Comparison of ENCODE assay signal across 11 mouse cellular contexts in the genomic region with DNA sequence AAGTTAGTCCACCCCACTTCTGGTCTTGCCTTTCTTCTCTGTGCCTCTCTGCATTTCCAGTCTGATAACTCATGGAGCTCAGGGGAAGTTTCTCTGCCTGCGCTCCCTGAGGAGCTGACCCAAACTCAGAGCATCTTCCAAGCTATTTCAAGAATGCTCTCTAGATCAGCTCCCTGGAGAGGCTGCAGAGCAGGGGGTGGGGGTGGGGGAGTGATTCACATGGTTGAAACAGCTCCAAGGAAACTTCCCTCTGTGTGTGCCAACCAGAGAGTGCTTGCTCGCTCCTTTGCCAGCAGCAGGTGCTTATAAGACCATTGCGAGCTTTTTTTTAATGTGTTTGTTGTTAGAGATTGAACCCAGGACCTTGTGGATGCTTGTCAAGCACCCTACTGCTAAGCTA.
A peak's percentile ranks its signal among the peaks of the same experiment; 100 is the strongest.
DNase-seq lines count a peak whose midpoint lies in the region; ATAC-seq and TF ChIP-seq lines count a peak whose summit lies in the region.
"Had no signal": no experiment of that assay in that cellular context is flagged by ENCODE, and none has a peak within 500 bp of the region (broad histone marks: within the 10 kb centered on the region; RNA-seq: fewer than 3 reads in every experiment).

No protein-coding gene starts in this region.

- no peaks in the 10 kb centered on the region for H3K36me3 ChIP-seq in kidney, adult 2 months (ENCODE audit: control insufficient read depth, insufficient read depth, low read length)
- H3K36me3 ChIP-seq in kidney, embryonic 16.5 days (ENCODE audit: insufficient read depth, low read length), result no peaks in the 10 kb centered on the region
- H3K36me3 ChIP-seq: embryonic facial prominence, embryonic 13.5 days; hindbrain, embryonic 15.5 days; limb, embryonic 15.5 days had no signal

- H3K9me3 ChIP-seq in kidney, embryonic 16.5 days (ENCODE audit: low read length), result no peaks in the 10 kb centered on the region
- H3K9me3 ChIP-seq: embryonic facial prominence, embryonic 13.5 days; hindbrain, embryonic 15.5 days; limb, embryonic 15.5 days had no signal

- TF ChIP-seq CTCF in kidney, adult 2 months (conservative IDR thresholded peaks at IDR 0.05; ENCODE audit: insufficient read depth, insufficient read length, low read depth, low read length), result no peak

- peak; percentile 9 for DNase-seq in adrenal gland, adult 2 months
- DNase-seq in adrenal gland, adult 8-10 months, result no peak
- DNase-seq in kidney, adult 2 months, result peak; percentile 2
- peak; percentile 3 to 10 for DNase-seq in adrenal gland, postnatal 36 days
- peak; percentile 2 for DNase-seq in lung, postnatal 25 days (ENCODE audit: low spot score)
- no peak for DNase-seq in spleen, postnatal 4 days (ENCODE audit: low spot score in 2 of 2)
- DNase-seq in thymus, postnatal 10 days (ENCODE audit: low spot score in 2 of 2), result no peak

- WGBS in kidney, adult 2 months, result 56% methylated on average over 3 of the region's 3 CpGs
- WGBS in kidney, embryonic 16.5 days, result 49% methylated on average over 3 of the region's 3 CpGs

- no peak for ATAC-seq in kidney, embryonic 16.5 days (ENCODE audit: low FRiP score, low TSS enrichment)

- H3K4me3 ChIP-seq in kidney, adult 2 months (ENCODE audit: insufficient read depth, low read depth, low read length), result no peak overlapping the region
- H3K4me3 ChIP-seq in kidney, embryonic 16.5 days (ENCODE audit: low read length), result no peak overlapping the region
- H3K4me3 ChIP-seq: embryonic facial prominence, embryonic 13.5 days; hindbrain, embryonic 15.5 days; limb, embryonic 15.5 days had no signal

- H3K9ac ChIP-seq in kidney, embryonic 16.5 days (replicated peaks; ENCODE audit: low read length), result no peak overlapping the region
- H3K9ac ChIP-seq: embryonic facial prominence, embryonic 13.5 days; hindbrain, embryonic 15.5 days; limb, embryonic 15.5 days had no signal

- H3K4me2 ChIP-seq in kidney, embryonic 16.5 days (replicated peaks; ENCODE audit: low read depth, low read length), result no peak overlapping the region
- H3K4me2 ChIP-seq: embryonic facial prominence, embryonic 13.5 days; hindbrain, embryonic 15.5 days; limb, embryonic 15.5 days had no signal

- no peak overlapping the region for H3K27ac ChIP-seq in kidney, adult 2 months (ENCODE audit: insufficient read depth, low read depth, low read length)
- H3K27ac ChIP-seq in kidney, embryonic 16.5 days (ENCODE audit: low read length), result no peak overlapping the region
- H3K27ac ChIP-seq: embryonic facial prominence, embryonic 13.5 days; hindbrain, embryonic 15.5 days; limb, embryonic 15.5 days had no signal

- no peaks in the 10 kb centered on the region for H3K27me3 ChIP-seq in kidney, adult 2 months (replicated peaks; ENCODE audit: control insufficient read depth, insufficient read depth, low read length)
- H3K27me3 ChIP-seq in kidney, embryonic 16.5 days (ENCODE audit: insufficient read depth, low read length), result no peaks in the 10 kb centered on the region
- H3K27me3 ChIP-seq: embryonic facial prominence, embryonic 13.5 days; hindbrain, embryonic 15.5 days; limb, embryonic 15.5 days had no signal

- no peak for TF ChIP-seq POLR2A in kidney, adult 2 months (IDR thresholded peaks at IDR 0.05; ENCODE audit: low read depth, low read length)

- H3K4me1 ChIP-seq in kidney, adult 2 months (ENCODE audit: control insufficient read depth, insufficient read depth, low read length), result no peaks in the 10 kb centered on the region
- no peaks in the 10 kb centered on the region for H3K4me1 ChIP-seq in kidney, embryonic 16.5 days (ENCODE audit: insufficient read depth, low read length)
- H3K4me1 ChIP-seq: hindbrain, embryonic 15.5 days; limb, embryonic 15.5 days had no signal

Comparison
In these comparisons a context has a peak if more than half of its experiments do, and no peak if none do; other contexts are left out.
1. DNase-seq: peak in adrenal gland, adult 2 months (single experiment), kidney, adult 2 months (single experiment), adrenal gland, postnatal 36 days (2 of 2) and lung, postnatal 25 days (single experiment); none in adrenal gland, adult 8-10 months (single experiment), spleen, postnatal 4 days (0 of 2) and thymus, postnatal 10 days (0 of 2).